In the genomic region with DNA sequence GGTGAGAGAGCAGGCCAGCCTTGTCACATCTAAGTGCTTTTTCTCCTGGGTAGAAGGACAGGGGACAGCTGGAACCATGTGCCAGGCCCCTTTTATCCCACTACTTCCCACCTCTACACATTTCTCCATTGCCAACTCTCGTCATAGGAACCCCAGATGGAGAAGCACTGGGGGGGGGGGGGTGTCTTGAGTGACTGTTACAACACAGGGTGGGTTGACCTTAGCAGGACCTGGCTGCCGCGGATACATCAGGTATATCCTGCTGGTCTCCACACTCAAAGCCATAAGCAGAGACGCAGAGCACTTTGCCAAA, we compare ENCODE assay signal across 10 mouse cellular contexts.
"Had no signal": no experiment of that assay in that cellular context is flagged by ENCODE, and none has a peak within 500 bp of the region (broad histone marks: within the 10 kb centered on the region; RNA-seq: fewer than 3 reads in every experiment).

No protein-coding gene starts in this region.

- H3K36me3 ChIP-seq: neural tube, embryonic 13.5 days; neural tube, embryonic 15.5 days; stomach, embryonic 15.5 days had no signal

- H3K4me2 ChIP-seq: neural tube, embryonic 13.5 days; neural tube, embryonic 15.5 days; stomach, embryonic 15.5 days had no signal

- DNase-seq: right cerebral cortex, adult 18-20 months; right cerebral cortex, postnatal 14 days; spleen, adult 18-20 months; thymus, adult 18-20 months; thymus, adult 2 months; thymus, postnatal 36 days had no signal

- H3K9ac ChIP-seq: neural tube, embryonic 15.5 days; stomach, embryonic 15.5 days had no signal

- H3K9me3 ChIP-seq: neural tube, embryonic 13.5 days; neural tube, embryonic 15.5 days; stomach, embryonic 15.5 days had no signal

- H3K4me3 ChIP-seq: neural tube, embryonic 13.5 days; neural tube, embryonic 15.5 days; stomach, embryonic 15.5 days had no signal

- H3K27ac ChIP-seq: neural tube, embryonic 13.5 days; neural tube, embryonic 15.5 days; stomach, embryonic 15.5 days; stomach, postnatal 0 days had no signal
